Mouse (Mus musculus) layer of hippocampus, adult 9-11 months (tissue): ENCODE results near the gene Pllp.
A peak's percentile ranks its signal among the peaks of the same experiment; 100 is the strongest.

Experiments
- DNase-seq: peaks from one replicate; pipeline ENCODE4 v3.0.0; 2022

Gene Pllp

DNA sequence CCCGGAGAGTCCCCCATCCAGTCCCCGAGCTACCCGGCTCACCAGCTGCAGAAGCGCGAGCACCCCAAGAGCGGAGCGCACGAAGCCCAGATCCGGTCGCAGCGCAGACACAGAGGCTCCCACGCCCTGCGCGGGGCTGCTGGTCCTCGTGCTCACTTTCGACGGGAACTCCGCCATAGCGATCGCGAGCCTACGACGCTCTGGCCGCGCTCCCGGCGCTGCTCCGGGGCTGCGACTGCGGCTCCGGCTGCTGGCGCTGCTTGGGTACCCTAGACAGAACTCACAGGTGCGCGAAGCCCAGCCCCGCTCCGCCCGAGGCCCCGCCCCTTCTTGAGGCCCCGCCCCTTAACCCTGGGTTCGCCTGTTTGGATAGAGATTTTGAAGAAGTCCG lies at the start of gene Pllp:
TSS of gene Pllp (minus strand) at position 285 of the 391 bp plus-strand sequence.
- peak; percentile 38 for DNase-seq

DNA sequence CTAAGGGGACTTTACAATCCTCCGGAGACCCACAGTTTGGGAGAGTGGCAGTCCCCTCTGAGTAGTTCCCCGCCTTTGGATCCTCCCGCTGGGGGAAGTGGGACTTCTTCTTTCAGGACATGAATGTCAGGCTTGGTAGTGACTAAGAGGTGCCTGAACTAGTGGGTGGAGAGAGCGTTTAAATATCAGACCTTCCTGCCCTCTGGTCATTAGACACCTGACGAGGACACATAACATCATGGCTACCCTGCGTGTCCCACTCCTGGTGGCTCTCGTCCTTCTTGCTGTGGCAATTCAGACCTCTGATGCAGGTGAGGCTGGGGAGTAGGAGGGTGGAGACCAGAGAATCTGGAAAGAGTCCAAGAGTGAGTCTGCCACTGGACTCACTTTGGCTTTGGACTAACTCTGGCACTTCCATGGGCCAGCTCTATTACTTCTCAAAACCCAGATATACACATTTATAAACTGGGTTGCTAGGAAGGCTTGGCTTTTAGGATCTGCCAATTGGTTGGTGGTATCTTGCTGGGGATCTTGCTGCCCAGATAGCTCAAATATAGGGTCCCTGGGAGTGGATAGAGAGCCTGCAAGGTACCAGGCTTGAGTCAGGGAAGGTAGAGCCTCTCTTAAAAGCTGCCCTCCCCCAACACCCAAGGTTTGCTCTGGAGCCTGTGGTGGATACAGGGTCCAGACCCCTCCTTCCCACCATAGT lies 49.6 kb upstream of the Pllp start, which contains the start of gene Ccl22:
TSS of gene Ccl22 (plus strand) at position 115 of the 709 bp plus-strand sequence.
- DNase-seq: no peak

DNA sequence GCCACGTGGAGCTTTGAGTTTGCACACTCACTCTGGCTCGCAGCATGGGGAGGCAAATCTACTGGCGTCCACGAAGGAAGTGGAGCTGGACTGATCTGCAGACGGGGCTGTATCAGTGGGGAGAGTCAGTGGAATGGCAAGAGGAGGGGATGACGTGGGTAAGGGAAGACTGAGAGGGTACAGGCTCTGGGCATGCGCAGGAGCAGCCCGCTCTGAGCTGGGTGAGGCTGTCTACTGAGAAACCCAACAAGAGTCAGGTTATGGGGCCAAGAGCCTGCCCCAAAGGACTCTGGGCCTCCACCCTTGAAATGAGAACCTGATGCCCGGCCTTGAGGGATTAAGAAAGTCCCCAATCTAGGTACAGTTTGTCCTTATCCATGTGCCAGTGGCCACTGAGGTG lies 48.9 kb upstream of the Pllp start:
- DNase-seq: no peak

DNA sequence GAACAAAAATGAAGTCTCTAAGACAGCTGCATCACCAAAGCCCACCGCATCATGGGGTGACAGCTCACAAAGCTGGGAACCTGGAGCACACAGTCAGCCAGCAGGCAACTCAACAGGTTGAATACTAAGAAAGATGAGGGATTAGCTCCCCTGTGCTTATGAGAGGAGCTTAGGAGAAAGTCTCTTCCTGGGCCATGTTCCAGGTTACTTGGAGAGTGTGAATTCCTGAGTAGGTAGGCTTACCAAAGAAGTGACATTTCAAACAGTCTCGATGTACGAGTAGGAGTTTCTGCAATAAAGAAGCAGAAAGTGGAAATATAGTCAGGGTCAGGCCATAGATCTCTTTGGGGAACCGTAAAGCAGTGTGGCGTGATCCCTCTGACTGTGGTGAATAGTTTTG lies 48.4 kb upstream of the Pllp start:
- DNase-seq: no peak

DNA sequence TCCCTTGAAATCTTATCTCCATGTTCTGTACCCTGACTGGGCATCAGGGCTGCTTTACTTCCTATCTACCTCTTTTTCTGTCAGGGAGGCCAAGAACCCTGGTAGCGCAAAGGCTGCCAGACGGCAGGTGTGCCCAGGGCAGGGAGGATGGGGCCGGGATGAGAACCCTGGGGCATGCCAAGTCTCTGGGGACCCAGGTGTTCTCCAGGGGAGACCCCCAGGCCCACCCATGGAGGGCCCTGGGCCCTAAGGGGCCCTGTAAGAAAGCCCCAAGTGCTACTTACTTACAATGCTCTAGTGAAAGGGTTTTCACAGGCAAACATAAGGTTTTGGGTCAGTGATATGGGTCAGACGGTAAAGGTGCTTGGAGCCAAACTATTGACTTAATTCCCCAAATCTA lies 45.6 kb upstream of the Pllp start:
- no peak for DNase-seq

DNA sequence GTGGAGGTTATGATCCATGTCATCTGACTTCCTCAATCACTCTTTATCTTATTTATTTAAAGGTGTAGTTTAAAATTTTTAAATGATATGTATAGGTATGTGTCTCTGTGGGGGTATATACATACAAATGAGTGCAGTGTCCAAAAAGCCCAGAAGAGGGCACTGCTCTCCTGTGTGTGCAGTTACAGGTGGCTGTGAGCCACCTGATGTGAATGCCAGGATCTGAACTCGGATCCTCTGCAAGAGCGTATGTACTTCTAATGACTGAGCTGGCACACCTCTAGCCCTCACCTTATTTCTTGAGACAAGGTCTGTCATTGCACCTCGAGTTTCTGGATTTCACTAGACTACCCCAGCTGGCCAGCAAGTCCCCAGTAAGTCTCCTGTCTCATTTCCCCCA lies 44.5 kb upstream of the Pllp start:
- no peak for DNase-seq

DNA sequence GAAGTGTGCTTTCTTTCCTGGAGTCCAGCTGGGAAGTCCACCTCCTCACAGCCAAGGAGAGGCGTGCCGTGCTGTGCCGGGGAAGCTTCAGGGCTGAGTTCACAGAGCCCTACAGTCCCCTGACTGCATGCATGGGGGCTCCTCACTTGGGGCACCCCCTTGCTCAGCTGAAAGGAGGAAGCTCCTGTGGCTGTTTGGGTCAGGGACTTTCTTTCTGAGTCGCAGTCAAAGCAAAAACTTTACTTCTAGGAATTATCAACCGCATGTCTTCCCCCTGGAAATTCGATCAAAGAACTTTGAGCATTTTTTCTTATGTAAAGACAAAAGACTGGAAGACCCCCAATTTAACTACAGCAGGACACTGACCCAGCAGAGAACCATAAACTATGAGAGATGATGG lies 43.8 kb upstream of the Pllp start:
- DNase-seq: no peak

DNA sequence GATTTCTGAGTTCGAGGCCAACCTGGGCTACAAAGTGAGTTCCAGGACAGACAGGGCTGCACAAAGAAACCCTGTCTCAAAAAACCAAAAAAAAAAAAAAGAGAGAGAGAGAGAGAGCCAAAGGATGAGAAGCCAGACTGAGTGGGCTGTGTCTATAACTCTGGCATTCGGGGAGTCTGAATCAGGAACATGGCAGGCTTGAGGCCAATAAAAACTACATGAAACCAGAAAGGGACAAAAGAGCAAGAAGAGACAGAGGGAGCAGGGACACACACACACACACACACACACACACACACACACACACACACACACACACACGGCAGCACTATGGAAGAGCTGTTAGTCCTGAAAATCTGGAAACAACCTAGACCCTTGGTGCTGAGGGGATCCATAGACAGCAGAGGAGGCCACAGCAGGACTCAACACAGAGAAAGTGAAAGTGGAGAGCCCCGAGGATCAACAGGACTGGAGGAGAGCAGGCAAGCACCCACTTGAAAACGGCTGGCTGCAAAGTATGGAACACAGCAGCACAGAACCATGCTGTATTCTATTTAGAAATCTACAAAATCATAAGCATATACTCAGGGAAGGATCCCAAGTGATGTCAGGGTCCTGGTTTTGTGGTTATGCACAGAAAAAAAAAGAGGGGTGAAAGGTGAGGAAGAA lies 39.5 kb upstream of the Pllp start:
- no peak for DNase-seq

DNA sequence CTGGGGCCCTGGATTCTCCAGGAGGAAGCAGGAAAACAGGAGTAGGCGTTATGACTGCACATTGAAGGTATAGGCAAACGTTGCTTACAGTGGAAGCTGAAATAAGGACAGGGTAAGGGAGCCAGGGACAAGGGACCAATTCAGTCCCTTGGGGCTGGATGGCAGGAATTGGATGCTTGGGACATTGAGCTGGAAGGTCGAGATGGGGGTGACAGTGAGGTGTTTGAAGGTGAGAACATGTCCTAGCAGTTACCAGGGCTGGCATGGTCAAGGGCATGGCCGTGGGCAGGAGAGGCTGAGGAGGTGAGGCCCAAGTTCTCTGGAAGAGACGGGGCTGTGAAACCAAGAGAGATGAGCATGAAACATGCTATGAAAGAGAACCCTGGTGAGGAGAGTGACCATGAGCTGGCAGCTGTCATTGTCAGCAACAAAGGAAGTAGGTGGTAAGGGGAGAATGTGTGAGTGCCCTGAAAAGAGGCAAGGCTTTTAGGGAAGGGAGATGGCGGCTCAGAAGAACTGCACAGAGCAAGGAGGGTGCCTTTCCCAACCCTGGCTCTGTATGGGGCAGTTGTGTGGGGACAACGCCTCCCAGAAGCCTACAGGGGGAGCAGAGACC lies 38.8 kb upstream of the Pllp start:
- DNase-seq: no peak

DNA sequence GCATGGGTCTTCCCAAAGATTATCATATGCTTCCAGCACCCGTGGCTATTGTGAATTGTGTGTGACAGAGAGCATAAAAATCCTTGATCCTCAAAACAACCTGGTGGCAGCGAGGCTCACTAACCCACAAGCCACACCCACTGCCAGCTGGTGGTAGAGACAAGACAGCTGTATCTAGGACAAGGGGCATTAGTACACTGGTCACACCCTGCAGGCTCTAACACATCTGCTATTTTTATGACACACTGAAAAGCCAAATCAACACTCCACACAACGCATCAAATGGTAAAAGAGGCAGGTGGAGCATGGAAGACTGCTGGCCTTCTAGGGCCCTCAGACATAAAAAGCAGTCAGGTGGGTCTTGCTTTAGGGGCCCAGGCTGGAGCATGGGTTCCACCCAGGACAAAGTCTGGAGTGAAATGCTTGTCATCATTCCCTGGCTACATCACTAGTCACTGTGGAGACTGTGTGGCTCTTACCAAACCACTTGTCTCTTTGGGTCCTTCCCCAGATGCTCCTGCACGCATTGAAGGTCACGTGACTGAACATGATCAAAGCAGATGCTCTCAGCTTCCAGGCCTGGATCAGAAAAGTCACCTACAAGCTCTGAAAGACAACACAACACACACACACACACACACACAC lies 37.9 kb upstream of the Pllp start:
- DNase-seq: peak; percentile 16

DNA sequence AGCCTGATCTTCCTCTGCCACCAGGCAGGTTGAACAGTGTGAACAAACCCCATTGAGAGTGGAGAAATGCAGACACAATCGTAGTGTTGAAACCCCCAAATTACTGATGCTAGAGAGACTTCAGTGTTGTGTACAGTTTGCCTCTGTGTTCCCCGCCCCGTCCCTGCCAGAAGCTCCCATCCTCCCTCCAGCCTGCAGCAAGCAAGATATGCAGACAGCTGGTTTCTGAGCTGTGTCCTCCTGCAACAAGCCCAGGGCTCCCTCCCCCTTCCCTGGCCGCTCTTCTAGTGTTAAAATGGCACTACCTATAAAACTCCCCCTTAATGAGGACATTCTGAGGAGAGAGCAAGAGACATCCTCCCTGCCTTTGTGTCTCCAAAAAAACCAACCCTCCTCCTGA lies 33.2 kb upstream of the Pllp start:
- no peak for DNase-seq

DNA sequence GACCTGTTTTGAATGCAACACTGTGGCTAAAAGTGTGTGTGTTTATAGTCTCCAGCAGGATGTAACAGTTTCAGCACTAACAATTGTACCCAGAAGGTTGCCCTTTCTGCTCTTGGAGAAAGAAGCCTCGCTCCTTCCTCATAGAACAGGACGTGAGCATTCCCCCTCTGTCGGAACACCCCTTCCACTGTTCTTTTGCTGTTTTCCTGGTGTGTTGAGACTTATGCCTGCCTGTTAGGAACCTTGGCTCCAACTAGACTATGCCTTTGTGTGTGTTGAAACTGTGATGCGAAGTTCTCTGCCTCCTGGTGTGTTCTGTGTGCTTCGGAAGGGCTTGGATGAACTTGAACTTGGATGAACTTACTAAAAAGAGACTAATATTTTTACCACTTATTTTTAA lies 29.9 kb upstream of the Pllp start:
- no peak for DNase-seq

DNA sequence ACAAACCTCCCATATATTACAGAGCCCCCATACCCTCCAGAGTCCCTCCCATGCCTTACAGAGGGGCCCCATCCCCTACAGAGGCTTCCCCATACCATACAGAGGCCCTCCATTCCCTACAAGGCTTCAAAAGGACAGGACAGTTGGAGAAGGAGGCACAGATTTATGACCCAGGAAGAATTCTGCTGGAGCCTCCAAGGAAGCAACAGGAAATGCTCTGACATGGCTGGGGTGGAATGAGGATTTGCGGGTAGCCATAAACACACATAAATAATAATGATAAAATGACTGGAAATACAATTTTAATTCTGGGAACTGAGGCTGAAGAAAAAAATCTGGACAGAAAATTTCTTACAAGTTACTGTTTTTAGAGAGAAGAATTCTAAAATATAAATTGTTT lies 20.8 kb upstream of the Pllp start:
- no peak for DNase-seq

DNA sequence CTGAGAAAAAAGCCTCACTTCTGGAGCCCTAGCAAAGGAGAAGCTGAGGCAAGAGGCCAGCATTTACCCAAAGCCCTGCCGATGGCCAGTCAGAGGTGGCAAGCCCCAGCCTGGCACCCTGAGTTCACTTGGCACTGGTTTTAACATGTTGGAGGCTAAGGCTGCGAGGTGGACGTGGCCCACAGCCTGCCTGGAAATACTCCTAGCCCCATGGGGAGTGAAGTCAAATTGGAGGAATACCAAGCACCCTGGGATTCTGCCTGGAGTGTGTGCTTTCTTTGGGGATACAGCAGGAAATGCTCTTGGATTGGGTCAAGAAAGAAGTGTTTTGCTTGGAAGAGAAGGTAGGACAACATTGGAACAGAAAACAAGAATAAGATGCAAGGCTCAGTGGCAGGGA lies 19.8 kb upstream of the Pllp start:
- DNase-seq: no peak

DNA sequence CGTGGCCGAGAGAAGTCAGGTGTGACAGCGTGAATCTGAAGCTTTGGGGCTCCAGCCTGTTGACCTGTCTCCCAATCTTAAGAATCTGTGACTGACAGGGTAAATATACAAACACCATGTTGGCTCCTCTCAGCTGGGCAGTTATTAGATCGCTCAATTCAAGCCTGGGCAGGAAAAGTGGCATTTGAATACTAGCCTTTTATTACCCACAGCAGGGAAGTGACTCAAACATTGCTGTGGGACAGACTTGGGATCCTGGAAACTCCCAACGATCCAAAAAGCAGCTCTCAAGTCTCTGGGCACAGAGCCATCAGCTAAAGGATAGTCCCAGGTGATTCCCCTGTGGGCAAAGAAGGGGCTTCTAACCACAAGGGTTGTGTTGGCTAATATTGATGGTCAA lies 18.5 kb upstream of the Pllp start:
- no peak for DNase-seq

DNA sequence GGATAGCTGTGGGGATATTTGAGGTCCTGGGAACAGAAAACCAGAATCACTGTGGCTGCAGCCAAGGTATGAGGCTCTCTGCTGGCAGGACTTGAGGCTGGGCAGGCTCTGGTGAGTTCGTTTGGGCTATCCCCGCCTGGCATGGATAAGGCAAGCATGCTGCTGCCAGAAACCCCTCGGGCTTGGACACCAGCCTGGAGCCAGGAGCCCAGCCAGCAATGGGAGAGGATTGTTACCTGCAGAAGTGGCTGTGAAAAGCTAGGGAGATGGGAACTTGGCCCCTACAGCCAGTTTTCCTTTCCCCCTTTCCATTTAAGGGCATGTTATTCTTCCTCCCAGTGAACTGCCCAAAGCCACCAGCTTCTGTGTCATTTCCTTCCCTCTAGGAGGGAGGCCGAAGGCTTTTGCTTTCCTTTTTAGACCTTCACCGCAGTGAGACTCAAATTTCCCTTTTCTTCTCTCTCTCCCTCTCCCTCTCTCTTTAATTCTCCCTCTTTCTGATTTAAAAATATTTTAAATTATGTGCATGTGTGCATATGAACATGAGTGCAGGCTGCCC lies 15.2 kb upstream of the Pllp start:
- peak; percentile 15 for DNase-seq

DNA sequence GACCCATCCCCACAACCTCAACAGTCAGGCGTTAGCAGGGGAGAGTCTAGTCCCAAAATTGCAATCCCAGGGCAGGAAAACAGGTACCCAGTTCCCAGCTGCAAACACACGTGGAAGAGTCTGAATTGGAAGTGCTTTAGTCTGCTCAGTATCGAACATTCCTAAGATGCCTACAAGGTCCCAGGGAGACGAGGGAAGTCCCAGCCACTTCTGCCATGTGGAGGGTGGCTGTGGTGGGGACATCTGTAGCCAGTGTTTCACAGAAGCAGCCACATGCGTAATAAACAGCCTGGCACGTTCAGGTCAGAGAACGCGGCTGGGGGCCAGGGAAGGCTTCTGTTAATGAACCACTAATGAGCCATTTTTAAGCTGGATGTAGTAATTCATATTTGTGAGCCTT lies 14.3 kb upstream of the Pllp start:
- no peak for DNase-seq

DNA sequence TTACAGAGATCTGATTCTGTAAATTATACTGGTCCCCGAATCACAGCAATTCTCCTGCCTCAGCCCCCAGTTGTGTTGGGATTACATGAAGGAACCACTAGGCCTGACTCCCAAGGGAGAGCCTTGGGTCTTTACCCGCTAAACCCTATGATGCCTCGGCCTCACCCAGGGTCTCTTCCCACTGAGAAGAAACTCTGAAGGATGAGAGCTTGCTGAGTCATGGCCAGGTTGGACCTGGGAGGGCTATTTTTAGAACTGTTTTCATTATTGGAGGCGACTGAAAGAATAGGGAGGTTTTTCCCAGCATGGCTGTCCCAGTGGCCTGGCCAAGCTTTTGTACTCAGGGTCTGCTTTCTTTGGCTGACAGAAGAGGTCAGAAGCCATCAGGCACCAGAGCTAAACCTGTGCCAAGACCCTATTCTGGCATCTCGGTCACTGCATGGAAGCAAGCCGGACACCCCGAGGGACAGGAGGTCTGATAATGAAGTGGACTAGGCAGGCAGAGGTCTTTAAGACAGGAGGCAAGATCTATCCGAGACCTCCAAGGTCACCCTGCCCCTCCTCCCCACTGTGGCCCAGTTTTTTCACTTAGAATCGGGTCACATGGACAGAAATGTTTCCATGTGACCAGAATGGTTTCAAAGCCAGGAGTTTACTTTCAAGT lies 10.8 kb upstream of the Pllp start:
- no peak for DNase-seq

DNA sequence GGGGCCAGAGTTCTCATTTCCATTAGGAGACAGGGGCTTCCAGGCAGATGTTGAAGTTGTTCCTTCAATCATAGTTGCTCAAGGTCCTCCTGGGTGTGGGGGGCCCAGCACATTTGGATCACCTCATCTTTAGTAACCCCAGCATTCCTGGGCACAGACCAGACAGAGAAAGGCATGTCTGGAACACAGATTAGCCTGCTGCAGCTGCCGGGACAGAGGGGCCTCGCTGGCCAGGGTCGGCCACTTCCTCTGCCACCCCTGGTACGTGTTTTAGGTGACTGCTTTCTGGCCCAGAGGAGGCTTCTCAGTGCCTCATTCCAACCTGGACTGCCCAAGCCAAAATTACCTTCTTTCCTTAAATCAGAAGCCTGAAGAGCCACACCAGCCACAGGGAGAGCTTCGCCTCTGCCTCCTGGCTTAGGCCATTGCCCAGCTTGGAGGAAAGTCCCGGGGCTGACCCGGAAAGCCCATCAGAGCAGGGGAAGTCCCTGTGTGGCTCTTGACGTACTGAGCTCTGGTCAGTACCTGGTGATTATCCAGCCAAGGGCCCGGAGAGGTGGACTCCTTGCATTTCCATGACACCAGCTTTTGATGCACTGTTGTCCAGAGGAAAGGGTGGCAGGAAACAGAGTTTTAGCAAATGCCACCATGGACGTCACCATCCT lies 9.6 kb upstream of the Pllp start:
- DNase-seq: no peak

DNA sequence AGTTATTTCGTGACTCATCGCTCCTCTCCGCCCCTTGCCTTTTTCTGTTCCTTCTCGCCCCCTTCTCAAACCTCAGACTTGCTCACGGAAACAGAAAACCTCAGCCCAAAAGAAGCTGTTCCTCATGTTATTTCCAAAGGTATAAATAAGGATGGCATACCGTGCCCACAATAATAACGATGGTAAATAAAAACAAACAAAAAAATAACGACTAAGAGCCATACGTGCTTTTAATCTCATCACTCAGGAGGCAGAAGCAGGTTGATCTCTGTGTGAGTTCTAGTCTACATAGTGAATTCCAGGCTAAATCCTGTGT lies 8.5 kb upstream of the Pllp start:
- DNase-seq: no peak

DNA sequence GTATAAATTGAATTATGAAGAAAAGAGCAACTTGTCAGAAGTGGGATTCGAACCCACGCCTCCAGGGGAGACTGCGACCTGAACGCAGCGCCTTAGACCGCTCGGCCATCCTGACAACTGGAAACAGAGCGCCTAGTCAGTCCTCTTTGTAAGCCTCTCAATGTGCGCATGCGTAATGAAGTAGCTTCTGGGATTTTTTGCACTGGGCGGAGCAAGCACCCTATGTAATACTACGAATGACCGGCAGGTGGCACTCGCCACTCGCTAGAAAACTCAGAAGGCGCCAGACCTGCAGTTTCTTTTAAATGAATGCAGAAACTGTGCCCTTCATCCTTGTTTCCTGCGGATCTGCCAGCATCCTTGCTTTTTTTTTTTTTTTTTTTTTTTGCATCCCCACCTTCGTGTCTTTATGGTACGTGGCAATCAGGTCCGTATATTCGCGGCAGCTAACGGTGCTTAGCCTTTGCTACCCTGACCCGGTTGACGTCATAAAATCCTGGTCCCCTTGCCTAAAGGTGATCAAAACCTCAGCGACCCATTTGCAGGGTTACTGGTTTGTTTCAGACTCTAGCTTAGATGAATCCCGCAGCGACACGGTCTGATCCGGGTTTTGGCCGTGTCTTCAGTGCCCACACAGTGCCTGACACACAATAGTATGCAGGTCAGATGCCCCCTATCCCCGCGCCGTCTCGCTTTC lies 8.0 kb upstream of the Pllp start:
- peak; percentile 94 for DNase-seq
